Mouse (Mus musculus) thymus, adult 18-20 months (tissue): ENCODE data around the gene Pgm5.
"Not testable (repeated sequence)": the region's sequence is repeated elsewhere in the genome, so short reads cannot be mapped to it uniquely, and the experiment has no call there.

ENCODE experiments used
- DNase-seq, 2 experiments: peaks; one replicate each; pipeline ENCODE4 v3.0.0; 2022; ENCODE audit warnings: mixed read lengths in 2 of 2

Gene Pgm5

DNA sequence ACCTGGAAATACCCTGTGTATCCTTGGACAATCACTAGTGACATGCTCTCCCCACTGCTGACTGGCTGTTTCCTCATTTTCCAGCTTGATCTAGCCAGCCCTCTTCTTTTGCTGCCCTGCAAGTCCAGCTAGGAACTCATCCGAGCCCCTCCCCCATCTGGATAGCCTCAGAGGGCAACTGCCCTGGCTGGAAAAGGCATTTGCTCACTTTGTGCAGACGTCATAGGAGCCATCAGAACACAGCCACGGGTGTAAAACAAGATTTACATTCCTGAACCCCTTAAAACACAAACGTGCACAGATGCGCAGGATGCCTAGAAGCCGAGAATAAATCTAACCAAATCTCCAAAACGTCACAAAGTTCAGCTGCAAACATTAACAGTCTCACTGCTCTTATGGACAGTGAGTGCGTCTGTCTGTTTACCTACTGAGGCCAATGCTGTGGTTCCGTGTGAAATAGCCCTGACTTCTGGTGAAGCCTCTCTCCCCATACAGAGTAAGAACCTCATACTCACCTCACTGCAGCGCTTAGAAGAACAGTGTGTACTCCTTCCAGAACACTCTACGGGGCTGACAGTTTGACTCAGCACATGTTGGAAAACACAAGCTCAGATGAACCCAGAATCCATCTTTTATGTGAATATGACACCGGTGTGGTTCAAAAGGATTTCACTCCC lies 99.0 kb downstream of the Pgm5 start:
- DNase-seq: no peak

DNA sequence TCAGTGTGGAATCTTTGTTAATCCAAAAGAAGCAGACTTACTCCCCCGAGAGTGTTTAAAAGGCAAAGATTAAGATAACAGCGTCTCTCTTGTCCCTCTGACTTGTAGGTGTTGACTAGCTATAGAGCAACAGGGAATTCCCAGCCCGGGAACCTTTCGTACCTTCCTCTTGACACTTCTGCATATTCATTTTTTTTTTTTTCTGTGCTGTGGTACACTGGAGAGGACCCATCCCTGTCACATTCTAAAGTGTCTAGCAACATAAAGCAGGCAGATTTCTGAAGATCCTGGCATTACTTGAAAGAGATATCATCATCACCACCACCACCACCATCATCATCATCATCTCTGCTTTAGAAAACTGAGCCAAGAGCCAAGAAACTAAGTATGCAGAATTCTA lies 105.0 kb downstream of the Pgm5 start:
- DNase-seq: no peak

DNA sequence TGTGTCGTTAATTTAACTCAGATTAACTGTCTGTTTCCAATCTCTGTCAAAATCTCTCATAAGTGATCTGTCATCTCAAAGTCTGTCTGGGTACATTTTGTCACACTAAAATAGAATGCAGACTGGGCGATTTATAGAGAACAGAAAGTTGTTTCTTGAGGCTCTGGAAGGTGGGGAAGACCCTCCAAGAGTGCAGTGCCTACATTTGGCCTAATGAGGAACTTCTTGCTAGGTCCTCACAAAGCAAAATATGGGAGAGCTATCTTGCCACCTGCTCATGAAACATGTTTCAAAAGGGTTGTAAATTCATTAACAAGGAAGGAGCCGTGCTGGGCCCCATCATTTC lies 107.2 kb downstream of the Pgm5 start:
- DNase-seq: no peak

DNA sequence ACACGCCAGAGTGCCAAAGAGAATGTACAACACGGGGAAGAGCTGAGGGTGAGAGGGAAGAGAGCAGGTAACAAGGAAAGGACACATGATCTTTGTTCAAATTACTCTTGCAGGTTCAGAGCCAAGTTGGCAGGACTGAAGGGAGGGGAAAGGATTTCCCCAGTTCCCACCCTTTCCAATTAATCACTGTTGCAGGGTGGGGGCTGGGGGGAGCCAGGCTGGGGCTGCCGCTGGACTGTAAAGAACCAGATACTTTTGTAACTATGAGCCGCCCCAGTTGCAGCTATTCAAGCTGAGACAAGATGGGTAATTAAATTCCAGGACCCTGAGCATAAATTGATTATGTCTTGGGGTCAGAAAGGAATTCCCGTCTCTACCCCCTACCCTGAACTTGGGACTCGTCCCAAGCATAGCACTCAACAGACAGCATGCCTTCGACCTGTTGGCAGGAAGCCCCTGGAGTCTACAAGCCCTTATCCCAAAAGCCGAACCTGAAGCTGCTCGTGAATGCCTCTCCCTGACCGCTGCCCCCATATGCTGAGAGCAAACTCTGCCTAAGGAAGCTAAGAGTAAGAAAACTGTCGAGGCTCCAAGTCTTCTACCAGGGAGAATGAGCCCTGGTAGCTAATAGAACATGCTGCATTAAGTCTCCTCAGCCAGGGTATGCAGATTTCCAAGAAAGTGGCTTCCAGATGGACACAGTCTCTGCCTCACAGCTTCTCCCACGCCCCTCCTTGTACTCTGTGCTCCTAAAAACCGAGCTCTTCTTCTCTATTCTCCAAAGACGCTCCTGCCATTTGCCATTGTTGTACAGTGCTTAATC lies 107.8 kb downstream of the Pgm5 start:
- DNase-seq: no peak

DNA sequence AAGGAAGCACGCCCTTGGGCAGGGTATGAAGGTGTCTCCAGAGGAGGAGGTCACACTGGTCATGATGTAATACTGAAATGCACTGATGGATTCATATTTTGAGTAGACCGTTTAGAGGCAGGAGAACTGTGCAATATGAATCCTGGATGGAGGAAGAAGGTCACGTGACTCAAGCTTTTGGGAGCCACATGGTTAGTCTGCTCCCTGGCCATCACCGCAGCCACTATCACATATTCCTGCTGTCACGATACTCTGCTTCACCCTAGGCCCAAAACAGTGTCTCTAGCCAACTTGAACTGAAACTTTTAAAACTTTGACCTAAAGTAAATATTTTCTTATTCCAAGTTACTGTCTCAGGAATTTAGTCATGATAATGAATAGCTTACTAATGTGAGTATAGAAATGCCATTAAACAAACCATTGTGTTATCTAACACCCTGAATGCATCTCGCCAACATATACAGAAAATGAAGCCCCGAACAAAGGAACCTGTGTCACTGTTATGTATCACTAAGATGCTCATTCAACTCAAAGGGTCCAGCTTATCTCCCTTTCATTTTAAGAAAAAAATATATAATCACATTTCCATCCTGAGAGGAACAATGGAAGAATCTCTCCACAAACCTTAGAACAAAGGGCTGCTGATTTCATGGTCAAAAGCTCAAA lies 108.6 kb downstream of the Pgm5 start:
- no peak for DNase-seq

DNA sequence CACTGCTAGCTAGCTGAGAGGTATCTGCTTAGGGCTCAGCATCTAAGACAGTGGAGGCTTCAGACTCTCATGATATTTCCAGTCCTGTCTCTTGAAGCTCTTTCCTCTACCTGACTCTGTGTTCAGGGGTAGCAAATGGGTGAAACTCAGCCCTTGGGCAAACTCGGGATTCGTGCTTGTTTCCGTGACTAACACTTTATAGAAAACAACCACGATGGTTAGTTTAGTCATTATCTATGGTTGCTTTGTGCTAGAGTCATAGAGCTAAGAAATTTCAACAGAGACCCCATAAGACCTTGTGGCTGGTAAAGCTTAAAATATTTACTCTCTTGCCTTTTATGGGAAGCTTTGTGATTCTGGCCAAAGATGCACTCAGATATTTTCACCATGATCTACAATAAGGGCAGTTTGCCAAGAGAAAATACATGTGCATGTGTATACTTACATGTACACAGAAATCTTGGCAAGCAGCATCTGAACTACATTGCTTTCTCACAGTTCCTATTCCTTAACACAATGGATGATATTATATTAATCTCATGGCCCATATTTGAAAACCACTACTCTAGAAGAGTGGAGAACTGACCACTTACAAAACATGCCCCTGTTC lies 115.3 kb downstream of the Pgm5 start:
- DNase-seq: no peak

DNA sequence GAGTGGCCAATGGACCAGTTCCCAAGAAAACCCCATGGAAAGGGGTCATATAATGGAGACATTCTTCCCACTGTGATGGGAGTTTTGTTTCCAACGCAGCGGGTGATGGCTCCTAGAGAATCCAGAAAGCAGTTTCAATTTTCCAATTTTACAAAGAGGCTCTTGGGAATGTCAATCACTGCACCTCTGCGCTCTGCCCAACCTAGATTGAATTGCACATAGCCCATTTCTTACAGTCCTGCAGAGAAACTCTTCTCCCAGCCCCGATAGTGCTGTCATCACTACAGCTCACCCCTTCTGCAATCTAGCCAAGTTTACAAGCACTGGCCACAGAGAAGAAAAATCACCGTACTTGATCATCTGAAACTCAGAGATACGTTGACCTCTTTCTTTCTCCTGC lies 119.0 kb downstream of the Pgm5 start:
- DNase-seq: no peak

DNA sequence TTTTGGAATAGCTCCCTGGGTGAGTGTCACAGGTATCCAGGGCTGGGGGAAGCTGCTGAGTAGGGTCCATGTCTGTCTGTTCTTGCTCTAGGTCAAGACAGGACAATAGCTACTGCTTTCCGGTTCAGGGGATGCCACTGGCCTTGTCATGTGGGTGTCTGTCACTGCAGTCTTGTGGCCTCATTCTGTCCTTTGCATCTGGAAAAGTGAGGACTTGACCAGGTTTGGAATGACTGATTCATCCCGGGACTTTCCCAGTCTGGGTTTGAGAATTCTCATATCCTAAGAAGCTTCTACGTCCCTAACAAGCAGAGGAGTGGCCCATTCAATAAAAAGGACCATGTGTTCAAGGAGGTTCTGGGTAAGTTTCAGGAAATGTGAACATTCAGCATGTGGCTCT lies 122.9 kb downstream of the Pgm5 start:
- no peak for DNase-seq

DNA sequence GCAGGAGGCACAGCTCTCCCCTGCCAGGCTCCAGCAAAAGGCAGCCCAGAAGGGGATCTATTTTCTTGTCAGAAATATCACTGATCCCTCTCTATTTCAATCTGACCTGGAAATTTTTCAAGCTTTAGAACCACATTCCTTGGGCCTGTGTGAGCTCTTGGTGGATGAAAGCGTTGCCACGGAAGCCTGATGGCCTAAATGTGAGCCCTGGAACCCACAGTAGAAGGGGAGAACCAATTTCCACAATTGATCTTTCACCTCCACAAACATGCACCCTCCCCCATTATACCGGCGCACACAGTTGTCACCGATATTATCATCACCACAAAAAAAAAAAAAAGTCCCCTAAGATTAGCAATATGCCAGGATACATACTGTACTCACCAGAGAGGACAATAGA lies 123.6 kb downstream of the Pgm5 start:
- no peak for DNase-seq

DNA sequence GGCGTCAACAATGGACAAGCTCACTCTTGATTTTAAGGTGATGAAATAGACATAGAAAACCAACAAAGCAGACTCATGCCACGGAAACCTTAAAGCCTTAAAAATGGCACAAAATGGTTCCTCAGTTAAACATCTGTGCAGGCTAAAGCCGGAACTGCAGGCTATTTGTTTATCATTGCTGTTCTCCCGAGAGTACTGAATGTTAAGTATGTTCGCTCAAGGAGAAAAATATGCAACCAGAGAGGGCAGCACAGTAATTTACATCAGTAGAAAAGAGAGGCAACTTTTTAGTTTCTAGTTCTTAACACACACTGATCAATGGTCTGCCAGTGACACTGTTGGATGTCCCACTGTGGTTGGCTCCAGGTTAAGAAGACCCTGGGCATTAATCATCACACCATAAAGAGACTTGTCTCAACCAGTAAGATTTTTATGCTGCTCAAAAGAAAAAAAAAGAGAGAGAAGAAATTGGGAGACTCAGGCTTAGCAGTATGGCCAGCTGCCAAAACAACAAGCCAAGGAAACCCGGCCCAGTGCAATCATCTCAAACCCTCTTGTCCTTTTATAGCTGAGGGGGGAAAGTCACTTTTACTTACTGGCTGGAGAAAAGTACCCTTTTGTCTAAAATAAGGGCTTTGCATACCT lies 126.0 kb downstream of the Pgm5 start:
- no peak for DNase-seq

DNA sequence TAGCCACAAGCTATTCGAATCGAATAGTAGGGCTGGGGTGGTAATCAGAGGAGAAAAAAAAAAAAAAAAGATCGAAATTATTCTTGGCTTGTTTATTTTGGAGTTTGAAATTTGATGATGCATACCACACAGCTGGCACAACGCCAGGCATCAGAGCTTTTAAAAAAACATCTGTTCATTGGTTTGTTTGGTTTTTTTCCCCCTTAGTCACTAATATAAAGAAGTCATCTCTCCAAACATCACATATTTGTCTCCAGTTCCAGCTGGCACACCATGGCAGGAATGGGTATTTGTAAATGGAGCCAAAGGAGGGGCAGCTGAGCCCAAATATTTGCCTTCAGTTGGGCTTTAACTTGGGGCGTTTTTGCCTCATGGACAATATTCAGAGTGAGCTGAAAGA lies 131.0 kb downstream of the Pgm5 start:
- no peak for DNase-seq

DNA sequence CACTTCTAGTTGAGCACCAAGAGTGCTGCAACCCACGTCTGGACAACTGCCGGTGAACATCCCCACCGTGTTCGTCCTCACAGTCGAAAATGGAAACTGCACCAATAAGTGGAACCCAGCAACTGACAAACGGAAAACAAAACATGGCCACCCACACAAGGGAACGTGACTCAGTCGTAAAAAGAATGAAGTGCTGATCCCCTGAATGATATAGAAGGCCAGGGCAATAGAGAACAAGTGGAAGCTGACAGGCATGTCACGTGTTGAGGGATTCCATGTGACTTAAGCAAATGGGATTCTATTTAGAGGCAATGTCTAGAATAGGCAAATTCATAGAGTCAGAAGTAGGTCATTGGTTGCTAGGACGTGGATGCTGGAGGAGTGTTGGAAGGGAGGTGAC lies 137.3 kb downstream of the Pgm5 start:
- DNase-seq: no peak

DNA sequence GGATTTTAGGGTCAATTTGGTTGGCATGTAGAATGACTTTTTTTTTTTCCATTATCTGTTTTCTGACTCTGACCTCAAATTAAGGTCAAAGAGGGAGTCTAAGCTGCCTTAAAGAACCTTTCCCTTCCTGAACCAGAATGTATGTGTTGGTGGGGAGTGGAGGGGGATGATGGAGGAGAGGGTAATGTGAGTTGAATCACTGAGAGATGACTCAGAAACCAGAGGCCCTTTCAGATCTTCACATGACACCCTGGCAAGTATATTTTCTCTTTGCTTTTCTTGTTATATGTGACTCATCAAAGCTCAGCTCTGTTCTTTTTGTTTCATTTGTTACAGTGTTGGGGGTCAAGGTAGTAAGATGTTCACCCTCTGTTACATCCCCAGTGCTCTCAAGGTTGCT lies 141.2 kb downstream of the Pgm5 start:
- DNase-seq: no peak

DNA sequence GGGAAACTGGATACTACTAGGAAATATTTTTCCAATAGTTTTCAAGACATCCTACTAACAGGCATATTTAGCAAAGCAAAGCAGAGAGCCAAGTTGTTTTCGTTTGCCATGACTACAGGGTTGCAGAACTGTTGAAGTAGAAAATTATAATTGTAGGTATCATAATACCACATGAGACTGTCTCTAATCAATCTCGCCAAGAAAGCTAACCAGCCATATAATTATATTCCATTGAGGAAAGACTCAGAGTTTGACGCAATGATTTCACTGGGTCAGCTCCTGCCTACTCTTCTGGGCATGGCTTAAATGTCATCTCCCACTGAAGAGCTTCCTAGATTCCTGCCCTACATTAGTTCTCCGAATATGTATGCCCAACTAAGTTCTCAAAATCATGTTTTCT lies 142.2 kb downstream of the Pgm5 start:
- no peak for DNase-seq

DNA sequence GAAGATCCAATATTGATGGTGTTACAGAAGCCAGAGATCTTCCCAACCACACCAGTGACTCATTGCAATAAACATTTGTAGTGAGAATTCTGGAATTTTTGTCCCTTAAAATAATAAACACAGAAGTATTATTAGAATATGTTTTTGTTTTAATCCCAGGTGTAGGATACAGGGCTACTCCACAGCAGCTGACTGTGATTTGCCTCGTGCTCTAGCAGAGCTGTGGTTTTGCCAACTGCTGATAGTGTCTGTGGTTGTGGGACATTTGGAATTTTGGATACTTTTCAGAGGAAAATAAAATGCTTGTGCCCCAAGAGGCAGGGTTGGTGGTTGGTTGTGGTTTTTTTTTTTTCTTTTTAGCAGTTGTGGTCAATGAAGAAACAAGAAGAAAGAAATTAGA lies 143.6 kb downstream of the Pgm5 start:
- no peak for DNase-seq

DNA sequence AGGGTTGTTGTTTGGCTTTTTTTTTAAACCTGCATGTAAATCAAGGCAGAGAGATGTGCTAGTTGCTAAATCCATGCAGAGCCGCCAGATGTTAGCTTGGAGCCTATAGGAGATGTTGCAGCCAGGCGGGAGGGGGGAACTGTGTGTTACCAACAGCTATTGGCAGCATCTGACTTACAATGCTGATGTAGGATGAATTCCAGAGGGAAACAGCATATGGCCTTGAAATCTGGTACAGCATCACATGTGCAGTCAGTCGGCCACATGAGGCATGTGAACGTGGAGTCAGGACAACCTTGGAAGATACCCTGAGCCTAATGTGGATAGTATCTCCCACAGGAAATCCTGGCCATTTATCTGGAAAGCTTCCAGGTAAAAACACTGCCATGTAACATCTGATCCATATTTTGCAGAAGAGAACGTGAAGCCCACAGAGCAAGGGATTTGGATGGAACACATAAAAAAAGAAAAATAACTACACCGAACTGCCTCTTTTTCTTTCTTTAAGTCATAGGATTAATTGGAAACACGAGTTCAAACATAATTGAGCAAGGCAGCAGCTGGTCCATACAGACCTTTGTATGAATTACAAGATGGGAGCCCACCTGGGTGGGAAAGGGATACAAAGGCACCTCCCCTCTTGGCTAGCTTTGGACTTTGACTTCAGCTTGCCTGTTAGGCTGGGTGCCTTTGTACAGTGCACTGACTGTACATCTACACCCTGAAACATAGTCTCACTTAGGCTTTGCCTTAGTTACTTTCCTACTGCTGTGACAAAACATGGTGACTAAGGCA lies 145.2 kb downstream of the Pgm5 start:
- DNase-seq: no peak

DNA sequence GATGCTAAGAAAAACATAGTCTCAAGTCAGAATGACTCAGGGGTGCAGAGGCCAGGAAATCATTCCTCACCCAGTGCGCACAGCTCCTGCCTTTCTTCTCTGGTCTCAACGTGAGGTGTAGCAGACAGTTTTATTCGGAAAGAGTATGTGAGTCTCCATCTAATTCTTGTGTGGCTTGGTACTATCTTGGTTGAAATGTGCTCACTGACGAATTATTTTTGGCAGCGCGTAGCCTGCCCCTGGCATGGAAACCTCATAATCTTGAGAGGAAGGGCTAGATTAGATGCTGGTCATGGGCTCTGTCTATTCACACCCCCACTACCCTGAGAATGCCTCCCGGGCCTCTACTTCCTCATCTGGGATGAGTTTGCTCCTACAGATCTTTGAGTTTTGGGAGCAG lies 153.6 kb downstream of the Pgm5 start:
- no peak for DNase-seq

DNA sequence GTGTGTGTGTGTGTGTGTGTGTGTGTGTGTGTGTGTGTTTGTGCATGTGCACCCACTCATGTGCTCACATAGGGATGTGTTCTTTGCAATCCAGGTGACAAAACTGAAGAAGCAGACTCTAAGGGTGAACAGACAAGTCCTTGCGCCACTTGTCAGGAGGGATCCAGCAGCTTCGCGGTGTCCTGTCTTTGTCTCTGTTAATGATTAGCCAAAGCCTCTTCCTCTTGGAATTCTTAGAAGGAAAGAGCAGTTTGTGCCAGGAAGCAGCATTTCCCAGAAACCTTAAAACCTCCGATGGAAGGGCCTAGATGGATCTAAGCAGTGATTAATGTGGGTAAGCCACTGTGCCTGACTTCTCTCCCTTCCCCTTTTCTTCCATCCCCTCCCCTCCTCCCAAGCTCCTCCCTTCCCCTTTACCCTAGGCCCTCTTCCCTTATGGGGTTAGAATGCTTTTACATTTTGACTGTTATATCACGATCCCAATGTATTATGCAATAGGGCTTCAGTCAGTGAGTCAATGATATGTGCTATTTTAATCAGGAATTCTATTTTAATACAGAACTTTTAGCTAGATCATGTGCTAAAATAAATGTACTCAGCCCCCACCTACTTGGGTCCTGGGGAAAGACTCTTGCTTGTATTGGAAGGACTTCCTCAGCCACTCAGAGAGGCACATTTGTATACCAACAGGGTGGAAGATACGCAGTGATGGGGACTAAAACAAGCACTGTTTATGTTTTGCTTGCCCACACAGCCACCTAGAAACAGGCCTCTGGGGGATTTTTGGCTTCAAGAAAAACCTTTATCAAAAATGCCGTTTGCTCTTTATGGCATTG lies 154.4 kb downstream of the Pgm5 start:
- DNase-seq: no peak

DNA sequence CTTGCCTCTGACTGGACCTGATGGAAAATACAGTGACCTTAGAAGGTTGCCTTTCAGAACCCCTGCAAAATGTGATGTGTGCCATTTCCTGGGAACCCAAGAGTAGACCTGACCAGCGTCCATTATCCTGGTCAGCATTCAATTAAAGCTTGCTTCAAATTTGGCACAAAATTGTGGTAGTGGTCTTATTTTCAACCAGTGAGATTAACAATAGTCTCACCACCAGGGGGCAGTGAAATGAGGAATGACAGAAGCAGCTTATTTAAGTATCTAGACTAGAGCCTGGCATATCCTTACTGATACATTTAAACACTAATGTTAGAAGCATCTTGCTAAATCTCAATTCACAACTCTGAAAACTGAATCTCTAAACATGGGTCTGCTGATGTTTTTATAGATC lies 156.3 kb downstream of the Pgm5 start:
- DNase-seq: no peak

DNA sequence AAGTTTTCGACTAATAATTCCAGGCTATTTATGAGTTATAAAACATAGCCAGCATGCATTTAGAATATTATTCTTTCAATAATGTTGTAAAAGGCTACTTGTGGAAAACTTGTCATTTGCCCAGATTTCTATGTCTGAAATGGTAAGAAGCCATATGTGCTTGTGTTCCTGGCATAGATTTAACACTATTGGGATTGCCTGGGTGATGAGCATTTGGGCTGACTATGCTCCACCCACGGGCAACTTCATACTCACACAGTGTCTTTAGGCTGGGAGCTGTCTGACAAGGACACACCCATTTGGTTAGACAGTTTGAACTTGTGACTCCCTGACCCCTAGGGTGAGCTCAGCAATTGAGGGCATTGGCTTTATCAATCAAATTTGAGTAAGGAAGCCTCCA lies 157.3 kb downstream of the Pgm5 start:
- no peak for DNase-seq

DNA sequence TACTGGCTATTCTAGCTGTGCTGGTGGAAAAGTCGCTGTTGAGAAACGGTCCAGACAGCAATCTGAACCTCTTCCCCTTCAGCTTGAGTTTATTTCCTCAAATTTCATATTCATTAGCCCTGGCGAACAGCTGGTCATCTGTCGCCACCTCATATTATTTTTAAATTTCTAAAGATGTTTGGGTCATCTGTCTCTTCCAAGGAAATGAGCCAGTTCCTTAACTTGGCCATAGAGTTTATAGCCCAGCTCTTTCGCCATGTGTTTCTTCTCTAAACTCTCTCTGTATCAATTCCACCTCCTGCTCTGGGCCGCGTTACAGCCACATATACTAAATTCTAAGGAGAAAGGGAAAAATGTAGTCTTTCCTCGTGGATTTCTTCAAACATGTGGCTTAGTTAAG lies 158.0 kb downstream of the Pgm5 start:
- no peak for DNase-seq

DNA sequence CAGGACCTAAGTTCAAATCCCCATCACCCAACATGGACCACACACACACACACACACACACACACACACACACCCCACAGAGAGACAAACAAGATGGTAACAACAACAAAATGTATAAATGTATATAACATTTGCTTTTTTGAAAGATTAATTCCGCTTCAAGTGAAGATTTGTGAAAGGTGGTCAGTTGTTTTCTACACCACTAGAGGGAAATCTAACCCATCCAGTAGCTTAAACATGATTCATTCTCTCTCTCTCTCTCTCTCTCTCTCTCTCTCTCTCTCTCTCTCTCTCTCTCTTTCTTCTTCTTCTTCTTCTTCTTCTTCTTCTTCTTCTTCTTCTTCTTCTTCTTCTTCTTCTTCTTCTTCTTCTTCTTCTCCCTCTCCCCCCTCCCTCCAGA lies 158.5 kb downstream of the Pgm5 start:
- not testable (repeated sequence) for DNase-seq
